Mouse (Mus musculus) heart, postnatal 0 days (tissue): ENCODE data around the gene Snrnp70.

Experiments used
- CTCF ChIP-seq: IDR thresholded peaks from 2 replicates; pipeline ENCODE4 v1.5.1; 2016; ENCODE audit warnings: antibody characterized with exemption, control low read depth, low read depth
- EP300 ChIP-seq: IDR thresholded peaks from 2 replicates; pipeline ENCODE4 v1.6.1; 2016; ENCODE audit warnings: antibody characterized with exemption, low read depth

GRCm38 (mm10) chr7:45405091-45406075 lies 9.8 kb upstream of the Snrnp70 start, which contains the start of gene Kcna7:
- TF ChIP-seq CTCF = peak; percentile 81
- no peak for TF ChIP-seq EP300
